Mouse (Mus musculus) adrenal gland, adult 18-20 months (tissue): ENCODE results near the gene Serinc3. TPM values are rescaled to one million over a fixed set of nuclear protein-coding genes. Genes with fewer than 3 reads are reported as not detected.
A peak's percentile ranks its signal among the peaks of the same experiment; 100 is the strongest.
"Not testable (repeated sequence)": the region's sequence is repeated elsewhere in the genome, so short reads cannot be mapped to it uniquely, and the experiment has no call there.

Experiments used
- DNase-seq, 2 experiments: peaks; one replicate each; pipeline ENCODE4 v3.0.0; 2021 to 2022; ENCODE audit warnings: low spot score in 2 of 2
- total RNA-seq, 2 experiments: library from RNA; stranded (reverse); gene quantifications; 1 replicate in 1 of 2; 2 replicates in 1 of 2; pipeline ENCODE4 v1.2.3; 2021

Serinc3 gene
- total RNA-seq, 2 experiments from 2014 or later: 521 to 567 TPM

DNA sequence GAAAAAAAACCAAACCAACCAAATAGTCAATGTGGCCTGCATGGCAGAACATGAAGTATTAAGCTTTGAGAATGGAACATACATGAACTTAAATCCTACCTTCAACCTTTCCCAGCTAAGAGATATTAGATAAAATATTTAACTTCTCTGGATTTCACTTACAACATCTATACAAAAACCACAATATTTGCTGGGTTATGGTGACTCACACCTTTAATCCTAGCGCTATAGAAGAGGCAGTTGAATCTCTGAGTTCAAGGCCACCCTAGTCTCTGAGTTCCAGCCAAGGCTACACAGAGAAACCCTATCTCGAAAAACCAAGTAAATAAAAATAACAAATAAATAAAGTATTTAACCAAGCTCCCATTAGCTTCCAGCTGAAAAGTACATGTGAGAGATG is 8.9 kb downstream of the Serinc3 start:
- DNase-seq: no peak

DNA sequence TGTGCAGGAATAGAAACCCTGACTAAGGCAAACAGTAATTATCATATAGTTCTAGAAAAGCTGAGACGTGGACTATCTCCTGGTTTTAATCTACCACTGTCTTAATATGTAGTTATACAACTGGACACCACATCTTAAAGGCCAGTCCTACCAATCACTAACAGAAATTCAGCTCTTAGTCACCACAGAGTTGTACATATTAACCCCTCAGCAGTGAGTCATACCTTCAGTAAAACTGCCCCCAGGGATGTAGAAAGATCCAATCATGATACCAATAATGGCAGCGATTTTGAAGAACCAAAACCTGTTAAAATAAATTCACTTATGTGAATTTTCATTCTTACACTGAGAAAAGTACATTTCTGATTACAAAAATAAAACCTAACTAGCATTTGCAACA is 10.7 kb downstream of the Serinc3 start:
- DNase-seq: no peak

DNA sequence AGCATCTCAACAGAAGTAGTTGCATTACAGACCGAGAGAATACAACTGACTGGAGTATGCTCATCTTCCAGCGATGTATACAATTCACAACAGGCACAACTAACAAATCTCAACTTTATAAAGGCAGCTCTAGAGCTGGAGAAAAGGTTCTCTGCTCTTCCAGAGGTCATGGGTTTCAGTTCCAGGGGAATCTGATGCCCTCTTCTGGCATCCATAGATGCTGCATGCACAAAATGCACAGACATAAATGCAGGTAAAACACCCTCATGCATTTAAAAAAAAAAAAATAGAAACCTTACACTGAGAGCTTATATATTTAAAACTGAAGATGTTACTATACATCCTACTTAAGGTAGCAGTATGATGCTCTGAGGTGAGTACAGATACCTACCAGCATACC is 13.2 kb downstream of the Serinc3 start:
- DNase-seq: no peak

DNA sequence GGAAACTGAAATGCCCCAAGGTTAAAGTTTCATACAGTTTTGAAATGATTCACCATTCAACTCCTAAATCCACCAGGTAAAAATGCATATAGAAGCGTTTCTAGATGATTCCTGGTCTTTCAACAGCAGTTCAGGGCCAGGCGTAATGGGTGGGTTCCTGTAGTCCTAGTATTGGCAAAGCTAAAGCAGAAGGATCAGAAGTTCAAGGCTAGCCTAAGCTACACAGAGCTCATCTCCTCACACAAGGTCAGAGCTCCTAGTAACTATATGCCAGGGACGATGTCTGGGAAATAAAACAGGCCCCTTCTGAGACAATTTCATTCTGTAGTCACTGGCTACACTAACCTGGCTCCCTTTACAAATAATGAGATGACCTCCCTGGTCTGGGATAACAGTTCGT is 13.7 kb downstream of the Serinc3 start:
- DNase-seq: no peak

DNA sequence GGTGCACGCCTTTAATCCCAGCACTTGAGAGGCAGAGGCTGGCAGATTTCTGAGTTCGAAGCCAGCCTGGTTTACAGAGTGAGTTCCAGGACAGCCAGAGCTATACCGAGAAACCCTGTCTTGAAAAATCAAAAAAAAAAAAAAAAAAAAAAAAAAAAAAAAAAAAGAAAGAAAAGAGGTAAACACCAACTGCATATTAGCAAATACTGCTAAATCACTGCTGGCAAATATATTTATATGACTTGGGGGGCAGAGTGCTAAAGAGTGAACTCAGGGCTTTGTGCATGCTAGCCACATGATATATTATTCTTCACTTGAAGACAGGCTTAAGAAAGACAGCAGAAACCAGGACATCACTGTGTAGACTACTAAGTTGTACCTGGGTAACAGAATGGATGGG is 23.5 kb downstream of the Serinc3 start:
- not testable (repeated sequence) for DNase-seq

DNA sequence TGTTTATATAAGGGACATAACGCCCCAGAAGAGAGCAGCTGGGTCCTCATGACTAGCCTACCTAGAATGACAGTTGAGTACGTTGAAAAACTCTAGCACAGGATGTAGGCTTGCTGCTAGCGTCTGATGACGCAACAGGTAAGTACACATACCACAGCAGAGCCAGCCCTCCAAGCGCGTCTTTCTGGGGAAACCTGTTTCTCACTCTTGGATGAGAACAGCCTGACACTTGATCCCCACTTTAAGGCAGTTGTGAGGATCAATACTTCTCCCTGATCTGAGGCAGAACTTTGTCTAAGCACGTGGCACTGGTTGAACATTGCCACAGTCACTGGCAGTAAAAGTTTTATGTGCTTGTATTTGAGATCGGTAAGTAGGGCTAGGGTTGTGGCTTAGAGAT is 24.5 kb downstream of the Serinc3 start:
- DNase-seq: no peak

DNA sequence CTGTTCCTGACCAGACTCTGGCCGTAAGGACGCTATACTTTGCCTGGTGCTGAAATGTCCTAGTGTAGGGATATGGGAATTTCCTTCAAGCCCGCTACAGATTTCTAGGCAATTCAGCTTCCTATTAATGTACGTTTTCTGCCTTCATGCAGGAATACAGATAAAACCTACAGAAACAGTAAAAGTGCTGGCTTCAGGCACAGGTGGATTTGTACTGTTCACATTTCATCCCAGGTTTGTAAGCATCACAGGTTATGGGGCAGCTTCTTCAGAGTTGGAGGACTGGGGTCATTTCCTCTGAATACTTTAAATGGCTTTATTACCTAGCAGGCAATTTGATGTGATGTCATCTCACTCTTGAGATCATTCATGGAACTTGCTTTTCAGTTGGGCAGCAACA is 27.1 kb downstream of the Serinc3 start:
- no peak for DNase-seq

DNA sequence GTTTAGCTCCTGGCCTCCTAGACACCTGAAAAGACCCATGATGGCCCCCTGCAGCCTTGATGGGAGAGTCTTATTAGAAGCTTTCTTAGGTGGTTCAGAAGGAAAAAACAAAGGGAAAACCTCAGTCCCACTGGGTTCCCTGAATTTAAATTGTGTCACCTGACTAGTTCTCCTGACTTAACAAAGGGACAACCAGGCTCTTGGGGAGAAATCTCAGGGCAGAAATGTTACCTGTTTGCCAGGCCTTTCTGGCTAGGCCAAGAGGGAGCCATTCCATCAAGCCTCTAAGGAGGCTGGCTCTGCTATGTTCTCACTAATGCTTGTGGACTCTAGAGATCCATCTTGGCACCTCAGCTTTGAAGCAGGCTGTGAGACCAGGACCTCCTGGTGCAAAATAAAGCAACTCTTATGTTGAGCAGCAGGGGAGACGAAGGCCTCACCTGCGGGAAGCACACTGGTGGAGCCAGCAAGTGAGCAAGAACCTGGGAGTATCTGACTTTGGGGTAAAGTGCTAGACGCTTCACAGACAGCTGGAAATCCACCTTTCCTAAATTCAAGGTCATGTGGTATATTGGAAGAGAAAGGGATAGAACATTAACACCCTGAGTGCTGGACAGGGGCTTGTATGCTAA is 27.6 kb downstream of the Serinc3 start:
- DNase-seq: no peak

DNA sequence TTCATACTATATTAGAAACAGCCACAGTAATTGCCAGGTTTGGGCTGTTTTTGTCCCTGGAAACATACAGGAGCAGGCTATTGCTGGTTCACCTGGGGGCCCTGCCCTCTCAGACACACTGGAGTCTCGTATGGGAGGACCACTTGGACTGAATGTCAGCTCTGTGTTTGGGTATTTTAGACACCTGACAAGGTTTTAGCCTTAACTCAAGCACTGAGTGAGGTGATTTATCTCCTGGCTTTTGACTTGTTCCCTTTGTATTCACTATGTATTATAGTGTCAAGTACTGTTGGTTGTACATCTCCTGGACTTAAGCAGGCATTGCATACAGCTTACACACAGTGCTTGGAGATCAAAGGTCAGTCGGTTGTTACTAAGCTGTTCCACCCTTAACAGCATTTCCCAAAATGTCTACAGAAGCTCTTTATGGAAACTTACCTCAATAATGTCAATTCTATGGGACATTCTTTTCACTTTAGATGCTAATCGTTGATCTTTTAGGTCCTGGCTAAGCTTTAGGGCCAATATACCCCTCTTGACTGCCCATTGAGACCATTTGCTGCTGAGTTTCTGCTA is 28.2 kb downstream of the Serinc3 start:
- DNase-seq: no peak

DNA sequence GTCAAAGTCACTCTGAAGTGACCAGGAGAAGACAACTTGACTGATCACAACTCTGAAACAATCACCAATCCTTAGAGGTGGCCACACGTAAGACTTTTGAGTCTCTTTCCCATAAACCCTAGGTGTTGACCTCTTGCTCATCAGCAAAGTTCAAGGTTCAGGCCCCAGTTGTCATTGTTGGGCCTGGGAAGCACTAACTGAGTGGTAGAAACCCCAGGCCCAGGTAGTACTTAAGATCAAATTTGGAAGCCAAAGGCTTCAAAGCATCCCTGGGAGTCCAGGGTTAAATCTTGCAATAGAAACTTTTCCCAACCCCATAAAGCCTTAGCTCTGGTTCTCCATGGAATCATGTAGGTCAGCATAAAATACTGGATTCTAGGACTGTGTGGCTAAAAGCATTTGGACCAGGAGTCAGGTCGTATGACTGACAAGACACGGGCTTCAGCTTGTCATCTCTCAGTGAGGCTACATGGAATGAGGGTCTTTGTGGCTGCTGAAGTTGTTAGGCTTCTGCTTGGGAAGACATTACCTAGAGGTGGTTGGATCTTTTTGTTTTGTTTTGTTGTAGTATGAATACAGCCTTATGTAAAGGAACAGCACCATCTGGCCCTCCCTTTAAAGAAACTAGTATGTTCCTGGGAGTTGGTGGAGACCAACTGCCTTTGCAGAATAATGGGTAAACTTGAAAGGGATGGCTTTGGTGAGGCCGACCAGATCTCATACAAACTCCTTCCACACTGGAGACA is 28.9 kb downstream of the Serinc3 start:
- no peak for DNase-seq

DNA sequence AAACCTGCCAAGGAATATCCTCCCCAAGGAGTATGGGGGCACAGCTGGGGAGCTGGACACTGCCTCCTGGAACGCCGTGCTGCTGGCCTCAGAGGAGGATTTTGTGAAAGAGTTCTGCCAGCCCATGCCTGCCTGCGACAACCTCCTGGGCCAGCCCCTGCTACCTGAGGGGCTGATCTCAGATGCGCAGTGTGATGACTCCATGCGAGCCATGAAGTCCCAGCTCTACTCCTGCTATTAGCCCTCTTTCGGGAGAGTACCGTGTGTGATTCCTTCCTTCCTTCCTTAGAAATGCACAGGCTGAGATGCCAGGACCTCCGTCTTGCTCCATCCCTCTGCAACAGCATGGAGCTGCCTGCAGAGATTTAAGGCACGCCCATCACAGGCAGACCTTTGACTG is 29.5 kb downstream of the Serinc3 start:
- DNase-seq: no peak

DNA sequence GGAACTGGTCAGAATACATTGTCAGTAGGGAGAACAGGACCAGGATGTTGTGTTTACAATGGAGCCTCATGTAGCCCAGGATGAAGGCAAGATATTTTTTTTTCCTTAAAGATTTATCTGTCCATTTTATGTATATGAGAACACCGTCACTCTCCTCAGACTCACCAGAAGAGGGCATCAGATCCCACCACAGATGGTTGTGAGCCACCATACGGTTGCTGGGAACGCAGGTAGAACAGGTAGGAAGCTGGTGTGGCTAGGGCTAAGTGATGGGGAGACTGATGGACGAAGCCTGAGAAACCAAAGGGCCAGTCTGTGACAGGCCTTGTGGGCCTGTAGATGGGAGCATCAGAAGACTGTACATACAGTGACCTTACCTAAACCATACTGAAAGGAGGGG is 30.9 kb downstream of the Serinc3 start:
- no peak for DNase-seq

DNA sequence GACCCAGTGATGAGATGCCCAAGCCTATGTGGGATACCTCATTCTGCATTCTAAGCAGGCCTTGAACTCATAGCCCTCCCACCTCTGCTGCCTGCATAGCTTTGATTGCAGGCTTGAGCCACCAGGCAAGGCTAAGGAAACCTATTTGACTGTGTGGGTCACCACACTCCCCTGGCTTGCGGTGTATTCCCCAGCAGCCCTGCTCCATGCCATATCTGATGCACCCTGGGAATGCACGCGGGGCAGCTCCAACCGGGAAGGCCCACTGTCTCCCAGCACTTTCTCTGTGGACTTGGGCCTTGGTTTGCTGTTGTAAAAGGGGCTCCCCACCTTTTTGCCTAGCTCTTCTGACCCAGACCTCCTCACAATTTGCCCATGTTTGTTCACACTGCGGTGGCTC is 31.7 kb downstream of the Serinc3 start:
- DNase-seq: no peak

DNA sequence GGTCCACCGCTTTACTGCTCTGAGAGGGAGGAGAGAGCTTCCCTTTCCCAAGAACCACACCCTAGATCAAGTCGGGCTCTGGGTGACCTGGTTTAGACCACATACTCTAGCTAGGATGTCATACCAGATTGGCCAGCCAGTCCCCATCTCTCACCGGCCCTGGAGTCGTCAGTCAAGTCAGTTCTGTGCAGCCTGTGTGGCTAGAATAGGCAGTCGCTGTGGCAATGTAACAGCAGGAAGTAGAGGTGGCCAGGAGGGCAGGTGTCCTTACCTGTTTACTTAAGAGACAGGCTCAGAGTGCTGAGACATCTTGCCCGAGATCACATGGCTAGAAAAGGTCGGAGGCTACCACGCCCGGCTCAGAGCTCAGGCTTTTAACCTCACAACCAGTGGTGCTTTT is 33.8 kb downstream of the Serinc3 start:
- DNase-seq: no peak

DNA sequence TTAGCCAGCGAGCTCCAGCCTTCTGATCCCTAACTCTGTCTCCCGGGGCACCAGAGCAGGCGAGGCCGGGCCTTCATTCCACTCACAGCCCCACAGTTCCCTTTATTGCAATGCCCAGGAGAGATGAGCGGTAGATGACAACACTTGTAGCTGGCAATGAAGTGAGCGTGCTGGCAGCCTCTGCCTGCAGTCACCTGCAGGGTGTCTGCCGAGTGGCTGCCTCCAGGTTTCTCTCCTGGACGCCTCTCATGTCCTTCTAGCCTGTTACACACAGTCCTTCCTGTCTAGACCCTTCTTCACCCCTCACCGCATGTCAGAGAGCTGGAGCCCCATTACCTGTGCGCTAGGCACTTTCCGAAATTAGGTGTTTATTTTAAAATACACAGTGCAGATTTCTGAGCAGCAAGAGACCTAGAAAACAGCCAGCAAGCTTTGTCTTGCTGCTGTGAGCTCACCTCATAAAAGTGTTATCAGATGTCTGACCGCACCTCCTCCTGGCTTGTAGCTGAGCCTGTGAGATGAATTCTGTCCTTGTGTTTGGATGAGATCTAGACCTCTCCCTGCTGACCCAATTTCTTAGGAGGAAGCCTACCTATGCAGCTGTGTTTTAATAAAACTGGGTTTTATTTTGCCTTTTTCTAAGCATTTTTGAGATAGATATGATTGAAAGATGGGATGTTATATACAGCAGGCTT is 35.5 kb downstream of the Serinc3 start:
- DNase-seq: no peak

DNA sequence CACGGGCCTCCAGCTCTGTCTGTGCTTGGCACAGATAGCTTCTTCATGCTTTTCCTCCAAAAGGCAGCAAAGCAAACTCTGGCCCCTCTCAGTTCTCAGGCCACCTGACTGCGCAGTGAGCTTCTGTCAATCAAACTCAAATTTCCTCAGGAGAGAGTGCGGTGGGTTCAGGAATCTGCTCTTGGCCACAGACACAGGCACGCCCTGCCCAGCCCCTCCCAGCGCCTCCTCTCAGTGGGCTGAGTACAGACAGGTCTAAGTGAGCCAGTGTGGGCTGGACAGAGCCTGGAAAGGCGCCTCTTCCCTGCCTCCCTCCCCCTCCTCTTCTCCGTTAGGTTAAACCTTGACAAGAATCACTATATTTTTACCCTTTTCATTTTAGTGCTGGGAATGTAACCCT is 36.9 kb downstream of the Serinc3 start:
- no peak for DNase-seq

DNA sequence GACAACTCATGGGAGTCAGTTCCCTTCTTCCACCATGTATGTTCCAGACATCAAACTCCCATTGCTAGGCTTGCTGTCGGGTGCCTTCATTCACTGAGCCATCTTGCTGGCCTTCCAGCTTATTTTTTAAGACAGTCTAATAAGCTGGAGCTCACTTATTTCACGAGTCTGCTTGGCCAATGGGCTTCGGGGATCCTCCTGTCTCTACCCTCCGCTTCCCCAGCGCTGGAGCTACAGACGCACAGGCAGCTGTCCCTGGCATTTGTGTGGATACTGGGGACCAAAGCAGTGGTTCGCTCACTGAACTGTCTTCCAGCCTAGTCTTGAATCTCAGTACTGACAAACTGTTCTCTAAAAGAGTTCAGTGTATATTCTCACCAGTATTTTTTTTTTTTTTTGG is 38.8 kb downstream of the Serinc3 start:
- no peak for DNase-seq

DNA sequence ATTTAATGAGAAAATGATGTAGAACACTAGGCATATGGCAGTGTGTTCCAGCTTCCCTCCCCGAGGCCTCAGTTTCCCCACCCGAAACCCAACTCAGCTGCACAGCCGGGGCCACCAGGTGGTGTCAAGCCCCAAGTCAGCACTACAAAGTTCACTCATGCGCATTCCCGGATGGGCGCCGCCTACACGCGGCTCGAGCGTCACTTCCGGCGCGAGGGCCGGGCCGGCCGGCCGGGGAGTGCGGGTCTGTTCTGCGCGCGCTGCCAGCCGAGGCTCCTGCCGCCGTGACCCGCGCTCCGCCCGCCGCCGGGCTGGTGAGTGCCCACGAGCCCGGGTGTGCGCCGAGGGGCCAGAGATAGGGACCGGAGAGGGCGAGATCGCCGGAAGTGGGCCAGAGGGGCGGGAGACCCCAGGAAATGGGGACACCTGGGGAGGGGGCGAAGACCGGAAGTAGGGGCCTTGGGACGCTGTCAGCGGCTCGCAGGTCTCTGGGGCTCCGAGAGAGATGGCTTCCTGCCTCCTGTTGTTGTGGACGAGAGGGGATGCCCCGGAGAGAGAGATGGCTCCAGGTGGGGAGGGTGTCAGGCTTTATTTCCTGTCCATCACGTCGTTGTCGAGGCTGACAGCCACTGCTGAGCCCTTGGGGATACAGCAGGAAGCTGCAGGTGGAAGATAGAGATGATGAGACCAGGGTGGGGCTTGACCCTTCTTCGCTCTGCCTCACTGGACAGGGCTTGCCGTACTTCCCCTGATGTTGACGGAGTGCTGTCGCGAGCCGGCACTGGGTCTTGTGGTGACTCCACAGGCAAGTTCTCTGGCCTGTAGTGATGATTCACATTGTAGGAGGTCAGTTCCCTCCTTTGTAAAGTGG is 42.6 kb downstream of the Serinc3 start, which contains the start of gene Ttpal:
Gene Ttpal (plus strand): TSS at position 214 of the 871 bp plus-strand sequence.
- peak; percentile 86 to 89 for DNase-seq

DNA sequence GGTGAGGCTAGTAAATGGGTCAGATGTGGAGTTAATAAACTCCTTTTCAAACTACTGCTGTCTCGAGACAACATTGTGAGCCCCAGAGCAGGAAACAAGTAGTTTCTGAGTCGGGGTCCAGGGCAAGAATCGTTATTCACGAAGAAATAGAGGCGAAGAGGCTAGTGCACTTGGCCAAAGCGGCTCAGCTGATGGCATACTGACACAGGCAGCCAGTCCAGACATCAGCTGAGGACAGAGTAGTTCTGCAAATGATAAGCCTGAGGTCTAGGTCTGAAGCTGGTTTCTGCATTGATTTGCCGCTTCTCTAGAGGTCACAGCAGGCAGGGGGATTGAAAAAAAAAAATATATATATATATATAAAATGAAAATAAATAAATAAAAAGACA is 43.2 kb downstream of the Serinc3 start:
- DNase-seq: no peak

DNA sequence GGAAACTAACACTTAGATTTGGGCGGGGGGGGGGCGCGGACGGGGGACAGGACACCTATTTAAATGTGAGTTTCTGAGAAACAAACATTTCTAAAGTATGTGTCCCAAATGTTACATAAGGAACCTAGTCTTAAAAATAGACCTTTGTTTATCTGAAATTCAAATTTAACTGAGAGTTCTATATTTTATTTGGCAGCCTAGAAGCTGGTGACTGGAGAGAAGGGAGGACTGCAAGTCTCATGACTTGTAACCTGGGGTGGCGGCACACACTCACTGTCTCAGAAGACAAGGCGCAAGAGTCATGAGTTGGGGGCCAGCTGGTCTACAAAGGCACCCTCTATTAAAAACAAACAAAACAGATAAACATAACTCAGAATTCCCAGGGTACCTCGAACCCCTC is 43.9 kb downstream of the Serinc3 start:
- no peak for DNase-seq

DNA sequence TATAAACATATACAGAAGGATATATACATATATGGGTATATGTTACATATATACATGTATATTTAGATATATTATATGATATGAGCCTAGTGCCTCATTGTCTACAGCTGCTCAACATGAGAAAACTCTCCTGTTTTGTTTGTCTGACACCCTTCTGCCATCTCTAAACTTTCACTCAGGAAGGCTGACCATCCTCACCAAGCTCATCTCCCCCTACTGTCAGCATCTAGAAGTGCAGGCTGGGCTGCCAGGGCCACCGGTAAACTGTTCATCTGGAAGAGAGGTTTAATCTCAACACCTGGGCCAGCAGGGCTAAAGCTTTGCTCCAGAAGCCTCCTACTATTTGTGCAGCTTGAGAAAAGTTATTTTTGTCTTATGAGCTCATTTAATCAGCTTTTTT is 45.7 kb downstream of the Serinc3 start:
- peak; percentile 68 to 77 for DNase-seq
